ENCODE assay signal across 17 mouse cellular contexts in genomic region chr16:90123091-90123490, GRCm38 (mm10). TPM values are rescaled to one million over a fixed set of nuclear protein-coding genes. Genes with fewer than 3 reads are reported as not detected.
DNase-seq lines count a peak whose midpoint lies in the region; ATAC-seq and TF ChIP-seq lines count a peak whose summit lies in the region.
"Had no signal": no experiment of that assay in that cellular context is flagged by ENCODE, and none has a peak within 500 bp of the region (broad histone marks: within the 10 kb centered on the region; RNA-seq: fewer than 3 reads in every experiment).

No protein-coding gene starts in this region.

- peaks cover 2% of the 10 kb centered on the region; the same call in 1 of the 2 replicates for H3K36me3 ChIP-seq in heart, embryonic 10.5 days
- no peaks in the 10 kb centered on the region for H3K36me3 ChIP-seq in lung, embryonic 15.5 days
- H3K36me3 ChIP-seq in lung, postnatal 0 days (ENCODE audit: insufficient read depth, low read length): no peaks in the 10 kb centered on the region
- H3K36me3 ChIP-seq: forebrain, embryonic 12.5 days; hindbrain, embryonic 15.5 days had no signal

- peak overlapping the region; percentile 70 for H3K27ac ChIP-seq in heart, embryonic 10.5 days
- H3K27ac ChIP-seq in lung, embryonic 15.5 days: no peak overlapping the region
- H3K27ac ChIP-seq in lung, postnatal 0 days (ENCODE audit: low read length): no peak overlapping the region
- H3K27ac ChIP-seq: forebrain, embryonic 12.5 days; hindbrain, embryonic 15.5 days had no signal

- 85% methylated on average over 6 of the region's 6 CpGs for WGBS in heart, embryonic 10.5 days
- 69% methylated on average over 6 of the region's 6 CpGs for WGBS in lung, embryonic 15.5 days
- WGBS in lung, postnatal 0 days: 71% methylated on average over 6 of the region's 6 CpGs

- no peak overlapping the region for H3K4me2 ChIP-seq in lung, embryonic 15.5 days
- no peak overlapping the region for H3K4me2 ChIP-seq in lung, postnatal 0 days (replicated peaks; ENCODE audit: low read depth, low read length)
- H3K4me2 ChIP-seq: forebrain, embryonic 12.5 days; heart, embryonic 11.5 days; hindbrain, embryonic 15.5 days; midbrain, embryonic 11.5 days had no signal

- H3K4me1 ChIP-seq in heart, embryonic 10.5 days: peaks cover 60% of the 10 kb centered on the region
- H3K4me1 ChIP-seq in lung, embryonic 15.5 days: peaks cover 18% of the 10 kb centered on the region; the same call in 1 of the 2 replicates
- peaks cover 5% of the 10 kb centered on the region; the same call in 1 of the 2 replicates for H3K4me1 ChIP-seq in lung, postnatal 0 days (ENCODE audit: insufficient read depth, low read depth, low read length)
- H3K4me1 ChIP-seq: forebrain, embryonic 12.5 days had no signal

- no peak overlapping the region for H3K9ac ChIP-seq in lung, embryonic 15.5 days
- H3K9ac ChIP-seq in lung, postnatal 0 days (replicated peaks; ENCODE audit: low read depth): no peak overlapping the region
- H3K9ac ChIP-seq: forebrain, embryonic 12.5 days; hindbrain, embryonic 15.5 days had no signal

- peak; percentile 38 to 56 for DNase-seq in cerebellum, postnatal 10 days
- DNase-seq in cerebellum, adult 8-10 months: no peak
- no peak for DNase-seq in heart, embryonic 10.5 days (ENCODE audit: low spot score)
- no peak for DNase-seq in heart, postnatal 4 days
- no peak for DNase-seq in lung, postnatal 0 days (ENCODE audit: low spot score)
- peak; percentile 75 for DNase-seq in testis, postnatal 10 days (ENCODE audit: low spot score)
- no peak for DNase-seq in thymus, postnatal 14 days
- DNase-seq: adrenal gland, postnatal 14 days; kidney, adult 8-10 months; kidney, postnatal 14 days; layer of hippocampus, postnatal 36 days; lung, postnatal 10 days had no signal

- H3K27me3 ChIP-seq in heart, embryonic 10.5 days (ENCODE audit: insufficient read depth, poor library complexity, severe bottlenecking): no peaks in the 10 kb centered on the region
- H3K27me3 ChIP-seq in lung, embryonic 15.5 days: no peaks in the 10 kb centered on the region
- H3K27me3 ChIP-seq in lung, postnatal 0 days (replicated peaks; ENCODE audit: insufficient read depth, low read length): no peaks in the 10 kb centered on the region
- H3K27me3 ChIP-seq: forebrain, embryonic 12.5 days; hindbrain, embryonic 15.5 days had no signal

- TF ChIP-seq CTCF in lung, postnatal 0 days (IDR thresholded peaks at IDR 0.05): no peak

- H3K9me3 ChIP-seq in heart, embryonic 10.5 days: no peaks in the 10 kb centered on the region
- no peaks in the 10 kb centered on the region for H3K9me3 ChIP-seq in lung, embryonic 15.5 days
- H3K9me3 ChIP-seq in lung, postnatal 0 days (ENCODE audit: low read length): no peaks in the 10 kb centered on the region
- H3K9me3 ChIP-seq: hindbrain, embryonic 15.5 days had no signal

- peak; percentile 25; the same call in 1 of the 2 replicates for ATAC-seq in lung, embryonic 15.5 days (ENCODE audit: borderline replicate concordance, extremely low read depth, low FRiP score, low TSS enrichment)
- no peak for ATAC-seq in lung, postnatal 0 days

- H3K4me3 ChIP-seq in heart, embryonic 10.5 days: no peak overlapping the region
- H3K4me3 ChIP-seq in lung, embryonic 15.5 days: no peak overlapping the region
- H3K4me3 ChIP-seq in lung, postnatal 0 days (ENCODE audit: low read depth, low read length): no peak overlapping the region
- H3K4me3 ChIP-seq: forebrain, embryonic 12.5 days; hindbrain, embryonic 15.5 days had no signal

- TF ChIP-seq EP300 in lung, postnatal 0 days (IDR thresholded peaks at IDR 0.05): no peak

RNA-seq across cellular contexts. Expression of gene Tiam1, which starts 20.5 kb away (rescaled TPM):
- 13.3 and 16.4 TPM in 2 replicates for polyA plus RNA-seq in heart, embryonic 10.5 days (2016; fragmentation: Nextera tagmentation; extraction: Ambion mirVana)
- 10 to 100 TPM; 14.7 to 18.2 TPM for total RNA-seq in heart, postnatal 4 days (2021)
- polyA plus RNA-seq in lung, embryonic 15.5 days (2015; fragmentation: Nextera tagmentation; extraction: Ambion mirVana): 10.8 and 13.6 TPM in 2 replicates
- 3.7 and 9.3 TPM in 2 replicates for polyA plus RNA-seq in lung, postnatal 0 days (2015; fragmentation: Nextera tagmentation; extraction: Ambion mirVana)

Comparison
In these comparisons a context has a peak if more than half of its experiments do, and no peak if none do; other contexts are left out.
1. DNase-seq: peak in cerebellum, postnatal 10 days (2 of 2) and testis, postnatal 10 days (single experiment); none in cerebellum, adult 8-10 months (single experiment), heart, embryonic 10.5 days (single experiment), heart, postnatal 4 days (single experiment), lung, postnatal 0 days (single experiment) and thymus, postnatal 14 days (single experiment).